Mouse (Mus musculus) midbrain, embryonic 11.5 days (tissue): Measurements from ENCODE around the gene Ddah1. TPM values are rescaled to one million over a fixed set of nuclear protein-coding genes. Genes with fewer than 3 reads are reported as not detected.

Experiments
- ATAC-seq: fragments of 200-750 bp; cut with Nextera tagmentation; 2 replicates; pipeline ENCODE4 v1.8.0; 2017; ENCODE audit warnings: moderate TSS enrichment, moderate library complexity; ENCODE audit not compliant: low FRiP score
- DNase-seq: peaks from one replicate; pipeline ENCODE4 v3.0.0; 2015; ENCODE audit warnings: low spot score; ENCODE audit errors: missing footprints
- H3K27ac ChIP-seq: fragments of 300-500 bp; sonication (generic); 2 replicates; pipeline ENCODE4 v1.5.1; 2014; ENCODE audit warnings: low read depth, low read length
- H3K27me3 ChIP-seq: fragments of 300-500 bp; sonication (generic); 2 replicates; pipeline ENCODE4 v1.6.1; 2014; ENCODE audit warnings: mild to moderate bottlenecking, low read length, moderate library complexity, mixed read lengths; ENCODE audit not compliant: control insufficient read depth, insufficient read depth
- H3K36me3 ChIP-seq: fragments of 300-500 bp; sonication (generic); 2 replicates; pipeline ENCODE4 v1.6.1; 2014; ENCODE audit warnings: mild to moderate bottlenecking, low read length, moderate library complexity, mixed read lengths; ENCODE audit not compliant: control insufficient read depth, insufficient read depth
- H3K4me1 ChIP-seq: fragments of 300-500 bp; sonication (generic); 2 replicates; pipeline ENCODE4 v1.6.1; 2014; ENCODE audit warnings: low read length; ENCODE audit not compliant: control insufficient read depth, insufficient read depth
- H3K4me2 ChIP-seq: fragments of 300-500 bp; sonication (generic); 2 replicates; pipeline ENCODE4 v1.6.1; 2014; ENCODE audit warnings: mild to moderate bottlenecking, moderate library complexity
- H3K4me3 ChIP-seq: fragments of 300-500 bp; sonication (generic); 2 replicates; pipeline ENCODE4 v1.5.1; 2014; ENCODE audit warnings: low read depth, low read length
- H3K9ac ChIP-seq: fragments of 300-500 bp; sonication (generic); 2 replicates; pipeline ENCODE4 v1.6.1; 2014; ENCODE audit warnings: low read length
- H3K9me3 ChIP-seq: fragments of 300-500 bp; sonication (generic); 2 replicates; pipeline ENCODE4 v1.6.1; 2016; ENCODE audit warnings: low read length; ENCODE audit not compliant: control insufficient read depth
- WGBS: fragments of 180-500 bp; shearing (Covaris S2); extraction: QIAGEN DNeasy Blood & Tissue Kit; methylation state at CpG from one replicate; pipeline ENCODE4 v1.1.7; 2014; 5-methylcytosine and 5-hydroxymethylcytosine counted together
- polyA plus RNA-seq: library from polyadenylated mRNA; unstranded; fragments of >200 nt; fragmentation: Nextera tagmentation; extraction: Ambion mirVana; gene quantifications from 2 replicates; pipeline ENCODE4 v1.2.1, GENCODE M21; 2014

The Ddah1 gene
- polyA plus RNA-seq, 1 experiment from 2014 or later: 26.8 TPM

GRCm38 (mm10) chr3:145817276-145817675 lies 58.8 kb downstream of the Ddah1 start:
- H3K27me3 ChIP-seq: peaks cover 31% of the 10 kb centered on the region
- H3K9ac ChIP-seq: no peak overlapping the region
- peaks cover 4% of the 10 kb centered on the region; the same call in 1 of the 2 replicates for H3K9me3 ChIP-seq
- DNase-seq: no peak
- no peak overlapping the region for H3K4me3 ChIP-seq
- H3K27ac ChIP-seq: no peak overlapping the region
- WGBS: 55% methylated on average over 6 of the region's 6 CpGs
- H3K4me2 ChIP-seq: no peak overlapping the region
- no peaks in the 10 kb centered on the region for H3K4me1 ChIP-seq
- ATAC-seq: peak; percentile 27; the same call in 1 of the 2 replicates
- H3K36me3 ChIP-seq: no peaks in the 10 kb centered on the region

GRCm38 (mm10) chr3:145820439-145820838 lies 62.0 kb downstream of the Ddah1 start:
- no peaks in the 10 kb centered on the region for H3K36me3 ChIP-seq
- ATAC-seq: no peak
- no peak for DNase-seq
- H3K4me2 ChIP-seq: no peak overlapping the region
- H3K27me3 ChIP-seq: peaks cover 44% of the 10 kb centered on the region
- no peak overlapping the region for H3K27ac ChIP-seq
- no peak overlapping the region for H3K4me3 ChIP-seq
- H3K9ac ChIP-seq: no peak overlapping the region
- H3K9me3 ChIP-seq: peaks cover 4% of the 10 kb centered on the region; the same call in 1 of the 2 replicates
- WGBS: 88% methylated on average over 2 of the region's 2 CpGs
- peaks cover 5% of the 10 kb centered on the region; the same call in 1 of the 2 replicates for H3K4me1 ChIP-seq

GRCm38 (mm10) chr3:145820938-145821337 lies 62.5 kb downstream of the Ddah1 start:
- peaks cover 4% of the 10 kb centered on the region; the same call in 1 of the 2 replicates for H3K9me3 ChIP-seq
- peaks cover 8% of the 10 kb centered on the region; the same call in 1 of the 2 replicates for H3K4me1 ChIP-seq
- no peak overlapping the region for H3K9ac ChIP-seq
- H3K36me3 ChIP-seq: no peaks in the 10 kb centered on the region
- peaks cover 44% of the 10 kb centered on the region for H3K27me3 ChIP-seq
- ATAC-seq: no peak
- H3K4me2 ChIP-seq: no peak overlapping the region
- no peak for DNase-seq
- no peak overlapping the region for H3K27ac ChIP-seq
- WGBS: 94% methylated on average over 2 of the region's 2 CpGs
- H3K4me3 ChIP-seq: no peak overlapping the region

GRCm38 (mm10) chr3:145822201-145822600 lies 63.7 kb downstream of the Ddah1 start:
- H3K27ac ChIP-seq: no peak overlapping the region
- H3K4me1 ChIP-seq: peaks cover 13% of the 10 kb centered on the region
- peaks cover 4% of the 10 kb centered on the region; the same call in 1 of the 2 replicates for H3K9me3 ChIP-seq
- H3K9ac ChIP-seq: no peak overlapping the region
- ATAC-seq (no peak), DNase-seq (no peak)
- no peak overlapping the region for H3K4me2 ChIP-seq
- H3K36me3 ChIP-seq: no peaks in the 10 kb centered on the region
- peaks cover 49% of the 10 kb centered on the region for H3K27me3 ChIP-seq
- H3K4me3 ChIP-seq: no peak overlapping the region
- 84% methylated on average over 4 of the region's 4 CpGs for WGBS

GRCm38 (mm10) chr3:145823661-145824060 lies 65.2 kb downstream of the Ddah1 start:
- ATAC-seq (no peak), DNase-seq (no peak)
- Histone ChIP-seq H3K27ac (no peak overlapping the region), H3K36me3 (no peaks in the 10 kb centered on the region), H3K4me3 (no peak overlapping the region), H3K9ac (no peak overlapping the region), H3K9me3 (peaks cover 4% of the 10 kb centered on the region; the same call in 1 of the 2 replicates), H3K27me3 (peaks cover 48% of the 10 kb centered on the region), H3K4me1 (peaks cover 19% of the 10 kb centered on the region), H3K4me2 (no peak overlapping the region)
- WGBS: 82% methylated on average over 4 of the region's 4 CpGs

- 23% methylated on average over 11 of the region's 11 CpGs for WGBS
- H3K36me3 ChIP-seq: no peaks in the 10 kb centered on the region
- H3K27ac ChIP-seq: no peak overlapping the region
- peaks cover 19% of the 10 kb centered on the region for H3K4me1 ChIP-seq
- peak; percentile 93 for DNase-seq
- peaks cover 4% of the 10 kb centered on the region; the same call in 1 of the 2 replicates for H3K9me3 ChIP-seq
- peak; percentile 88 for ATAC-seq
- no peak overlapping the region for H3K4me3 ChIP-seq
- H3K27me3 ChIP-seq: peaks cover 49% of the 10 kb centered on the region
- H3K4me2 ChIP-seq: no peak overlapping the region
- no peak overlapping the region for H3K9ac ChIP-seq
Observed at GRCm38 (mm10) chr3:145825416-145826055, 67.1 kb downstream of the Ddah1 start.

GRCm38 (mm10) chr3:145827191-145828045 lies 68.9 kb downstream of the Ddah1 start:
- H3K27me3 ChIP-seq: peaks cover 37% of the 10 kb centered on the region
- no peak overlapping the region; the same call in 1 of the 2 replicates for H3K9ac ChIP-seq
- H3K27ac ChIP-seq: 0 out of 2 replicates have a peak overlapping the region, but pooled peaks have one; percentile 1
- ATAC-seq (no peak), DNase-seq (peak; percentile 88)
- H3K36me3 ChIP-seq: no peaks in the 10 kb centered on the region
- no peaks in the 10 kb centered on the region for H3K9me3 ChIP-seq
- H3K4me2 ChIP-seq: peak overlapping the region; percentile 15; the same call in 1 of the 2 replicates
- H3K4me1 ChIP-seq: peaks cover 19% of the 10 kb centered on the region
- no peak overlapping the region for H3K4me3 ChIP-seq
- 50% methylated on average over 18 of the region's 18 CpGs for WGBS

- Histone ChIP-seq H3K9me3 (no peaks in the 10 kb centered on the region), H3K27ac (no peak overlapping the region), H3K4me1 (peaks cover 19% of the 10 kb centered on the region), H3K4me2 (no peak overlapping the region), H3K27me3 (peaks cover 25% of the 10 kb centered on the region), H3K9ac (no peak overlapping the region), H3K36me3 (no peaks in the 10 kb centered on the region), H3K4me3 (no peak overlapping the region)
- WGBS: 73% methylated on average over 5 of the region's 5 CpGs
- no peak for DNase-seq
- ATAC-seq: no peak
Observed at GRCm38 (mm10) chr3:145828906-145829305, 70.4 kb downstream of the Ddah1 start.
